Mouse (Mus musculus) C2C12 (cell line): Measurements from ENCODE around the gene Kifc3. TPM values are rescaled to one million over a fixed set of nuclear protein-coding genes. Genes with fewer than 3 reads are reported as not detected.
A peak's percentile ranks its signal among the peaks of the same experiment; 100 is the strongest.

Experiments used
- H3K27me3 ChIP-seq: one replicate; pipeline ENCODE4 v1.6.1; 2011; ENCODE audit not compliant: control insufficient read depth, insufficient read depth, insufficient read length
- H3K36me3 ChIP-seq: one replicate; pipeline ENCODE4 v1.6.1; 2011; ENCODE audit not compliant: control insufficient read depth, insufficient read depth
- H3K4me3 ChIP-seq: one replicate; pipeline ENCODE4 v1.5.1; 2011; ENCODE audit warnings: mild to moderate bottlenecking, control low read depth; ENCODE audit not compliant: poor library complexity, insufficient read depth, severe bottlenecking
- H3K79me2 ChIP-seq: one replicate; pipeline ENCODE4 v1.6.1; 2011; ENCODE audit not compliant: control insufficient read depth, insufficient read depth
- H3K79me3 ChIP-seq: one replicate; pipeline ENCODE4 v1.6.1; 2011; ENCODE audit warnings: low read depth, control low read depth
- H3ac ChIP-seq: one replicate; pipeline ENCODE3; 2011; ENCODE audit warnings: low read depth; ENCODE audit not compliant: control insufficient read depth, insufficient read length
- CEBPB ChIP-seq: IDR thresholded peaks from one replicate; pipeline ENCODE4 v1.6.1; 2011; ENCODE audit warnings: low read depth, mild to moderate bottlenecking, control low read depth, moderate library complexity
- CTCF ChIP-seq: IDR thresholded peaks from one replicate; pipeline ENCODE4 v1.5.1; 2011; ENCODE audit not compliant: control insufficient read depth, insufficient read depth, insufficient read length
- FOSL1 ChIP-seq: IDR thresholded peaks from one replicate; pipeline ENCODE4 v1.8.0; 2011; ENCODE audit warnings: mild to moderate bottlenecking, low read length; ENCODE audit not compliant: poor library complexity, insufficient read depth, severe bottlenecking
- MAX ChIP-seq: IDR thresholded peaks from one replicate; pipeline ENCODE4 v1.6.1; 2011; ENCODE audit warnings: mild to moderate bottlenecking, control low read depth
- MYOD1 ChIP-seq: IDR thresholded peaks from one replicate; pipeline ENCODE4 v1.6.1; 2011; ENCODE audit warnings: low read depth; ENCODE audit not compliant: control insufficient read depth, insufficient read length
- MYOG ChIP-seq: IDR thresholded peaks from one replicate; pipeline ENCODE4 v1.6.1; 2011; ENCODE audit not compliant: control insufficient read depth, insufficient read length; ENCODE audit errors: extremely low read depth
- USF1 ChIP-seq: IDR thresholded peaks from one replicate; pipeline ENCODE4 v1.6.1; 2011; ENCODE audit warnings: low read depth, mild to moderate bottlenecking, control low read depth, moderate library complexity
- polyA plus RNA-seq: library from polyadenylated mRNA; unstranded; fragments of >200 nt; fragmentation: generic; extraction: Trizol; gene quantifications from one replicate; pipeline ENCODE4 v1.2.1, GENCODE M21; 2012; ENCODE audit warnings: missing spikeins

The Kifc3 gene
- polyA plus RNA-seq, 1 experiment = 13.8 TPM

DNA sequence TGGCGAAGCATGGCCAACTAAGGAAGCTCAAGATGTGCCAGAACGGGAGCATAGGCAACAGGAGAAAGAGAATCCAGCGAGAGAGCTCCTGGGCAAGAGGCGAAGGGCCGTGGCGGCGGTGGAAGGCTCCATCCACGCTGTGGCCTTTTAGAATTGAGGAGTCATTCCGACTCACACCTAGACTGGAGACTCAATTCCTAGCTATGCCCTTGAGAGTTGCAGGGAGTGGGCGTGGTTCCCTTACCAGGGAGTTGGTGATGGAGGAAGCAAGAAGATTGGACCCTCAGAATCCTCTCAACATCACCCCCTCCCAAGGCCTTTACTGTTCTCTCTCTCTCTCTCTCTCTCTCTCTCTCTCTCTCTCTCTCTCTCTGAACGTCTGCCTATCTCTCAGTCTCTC is 121.0 kb downstream of the Kifc3 start:
- Histone ChIP-seq H3K79me3 (no peaks in the 10 kb centered on the region), H3ac (peak overlapping the region; percentile 90), H3K79me2 (peaks cover 13% of the 10 kb centered on the region), H3K27me3 (no peaks in the 10 kb centered on the region), H3K36me3 (peaks cover 3% of the 10 kb centered on the region), H3K4me3 (peak overlapping the region; percentile 92)
- TF ChIP-seq CTCF = no peak
- TF ChIP-seq MYOG = no peak
- no peak for TF ChIP-seq MAX
- no peak for TF ChIP-seq CEBPB
- TF ChIP-seq FOSL1 = no peak
- no peak for TF ChIP-seq MYOD1
- no peak for TF ChIP-seq USF1

DNA sequence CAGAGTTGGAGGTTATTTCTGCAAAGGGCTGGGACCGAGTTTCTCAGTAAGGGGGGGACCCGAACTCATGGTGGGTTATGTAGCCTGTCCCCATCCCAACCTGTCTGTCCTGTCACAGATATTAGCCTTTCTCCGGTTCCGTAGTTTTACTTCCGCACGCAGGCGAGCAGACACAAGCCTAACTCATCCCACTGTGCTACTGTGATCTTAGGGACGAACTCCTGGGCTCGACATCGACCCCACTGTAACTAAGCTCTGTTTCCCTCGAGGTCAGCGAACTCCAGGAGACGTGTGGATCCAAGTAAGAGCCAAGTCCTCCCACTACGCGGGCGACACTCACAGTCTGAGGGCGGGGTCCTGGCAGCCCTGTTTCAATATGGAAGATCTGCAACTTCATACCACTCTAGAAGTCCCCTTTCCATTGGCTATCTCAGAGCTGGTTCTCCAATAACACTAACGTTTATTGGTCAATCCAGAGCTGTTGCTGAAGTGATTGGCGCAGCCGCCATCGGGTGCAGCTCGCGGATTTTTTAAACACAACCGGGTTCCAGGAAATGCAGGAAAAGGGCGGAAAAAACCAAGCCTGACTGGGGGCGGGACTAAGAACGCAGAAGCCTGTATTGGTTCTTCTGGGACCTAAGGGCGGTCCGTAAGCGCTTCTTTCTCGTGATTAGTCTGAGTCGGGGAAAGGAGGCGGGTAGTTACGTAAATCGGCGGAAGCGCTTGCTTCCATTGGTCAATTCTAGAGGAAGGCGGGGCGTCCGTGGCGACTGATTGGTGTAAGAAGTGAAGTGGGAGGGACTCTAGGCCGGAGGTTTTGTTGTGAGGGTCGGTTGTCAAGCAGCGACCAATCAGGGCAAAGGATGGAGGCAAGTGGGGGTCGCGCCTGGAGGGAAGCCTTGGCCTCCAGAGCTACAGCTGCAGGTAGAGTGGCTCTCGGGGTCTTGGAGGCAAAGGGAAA is 122.0 kb downstream of the Kifc3 start, which contains the start of gene Katnb1:
Katnb1 (plus strand) TSS at position 806 of the 961 bp plus-strand sequence.
- peaks cover 3% of the 10 kb centered on the region for H3K36me3 ChIP-seq
- peak within 1 kb of the TSS; percentile 92 for H3K4me3 ChIP-seq
- no peaks in the 10 kb centered on the region for H3K79me3 ChIP-seq
- H3K27me3 ChIP-seq = no peaks in the 10 kb centered on the region
- TF ChIP-seq MYOG = no peak
- TF ChIP-seq CEBPB = peak; percentile 5
- peaks cover 13% of the 10 kb centered on the region for H3K79me2 ChIP-seq
- peak within 1 kb of the TSS; percentile 90 for H3ac ChIP-seq

- H3K4me3 ChIP-seq = no peak overlapping the region
- no peak for TF ChIP-seq MAX
- TF ChIP-seq MYOD1 = no peak
These were observed 123.3 kb downstream of the Kifc3 start for GRCm38 (mm10) chr8:95079305-95079704.

GRCm38 (mm10) chr8:95078055-95078454 is 124.6 kb downstream of the Kifc3 start:
- Histone ChIP-seq H3K4me3 (no peak overlapping the region), H3K79me2 (peaks cover 13% of the 10 kb centered on the region), H3ac (no peak overlapping the region), H3K36me3 (peaks cover 3% of the 10 kb centered on the region), H3K79me3 (no peaks in the 10 kb centered on the region), H3K27me3 (peaks cover 4% of the 10 kb centered on the region)
- TF ChIP-seq MYOG = no peak
- TF ChIP-seq FOSL1 = no peak
- no peak for TF ChIP-seq MYOD1
- no peak for TF ChIP-seq CTCF
- no peak for TF ChIP-seq USF1
- TF ChIP-seq CEBPB = no peak
- TF ChIP-seq MAX = no peak

More at GRCm38 (mm10) chr8:95079305-95079704, 123.3 kb downstream of the Kifc3 start:
- peaks cover 3% of the 10 kb centered on the region for H3K36me3 ChIP-seq
- H3K79me3 ChIP-seq = no peaks in the 10 kb centered on the region
- H3ac ChIP-seq = no peak overlapping the region
- H3K79me2 ChIP-seq = peaks cover 13% of the 10 kb centered on the region
- peaks cover under 1% of the 10 kb centered on the region for H3K27me3 ChIP-seq

GRCm38 (mm10) chr8:95076151-95076550 is 126.5 kb downstream of the Kifc3 start:
- peaks cover 4% of the 10 kb centered on the region for H3K27me3 ChIP-seq
- no peaks in the 10 kb centered on the region for H3K36me3 ChIP-seq
- no peak for TF ChIP-seq CTCF
- no peaks in the 10 kb centered on the region for H3K79me2 ChIP-seq
- no peak overlapping the region for H3K4me3 ChIP-seq
- H3K79me3 ChIP-seq = no peaks in the 10 kb centered on the region
- H3ac ChIP-seq = no peak overlapping the region

DNA sequence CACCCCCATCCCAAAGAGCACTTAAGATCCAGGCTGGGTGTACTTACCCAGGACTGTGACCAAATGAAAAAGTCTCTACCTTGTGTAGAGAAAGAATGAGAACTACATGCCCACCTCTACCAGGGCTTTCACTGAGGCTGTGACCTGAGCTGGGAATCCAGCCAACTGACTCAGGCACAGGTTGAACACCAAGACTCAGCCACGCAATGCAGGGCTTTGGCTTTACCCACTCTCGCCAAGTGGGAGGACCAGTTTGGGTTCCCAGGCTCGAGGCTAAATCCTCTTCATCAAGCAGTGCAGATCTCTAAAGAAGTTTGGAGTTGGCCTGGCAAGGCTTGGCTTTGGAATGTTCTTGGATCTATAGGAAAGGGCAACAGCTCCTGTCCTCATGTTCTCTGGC is 127.1 kb downstream of the Kifc3 start:
- TF ChIP-seq CEBPB = no peak
- no peak for TF ChIP-seq MYOD1
- no peak for TF ChIP-seq USF1
- no peak for TF ChIP-seq MYOG
- TF ChIP-seq MAX = no peak
- no peak for TF ChIP-seq CTCF
- no peak for TF ChIP-seq FOSL1
- Histone ChIP-seq H3K79me2 (no peaks in the 10 kb centered on the region), H3K4me3 (no peak overlapping the region), H3K27me3 (peaks cover 4% of the 10 kb centered on the region), H3K36me3 (no peaks in the 10 kb centered on the region), H3K79me3 (no peaks in the 10 kb centered on the region), H3ac (no peak overlapping the region)
